Mouse (Mus musculus) Patski (cell line): ENCODE measurements around the gene Zfp113. TPM values are rescaled to one million over a fixed set of nuclear protein-coding genes. Genes with fewer than 3 reads are reported as not detected.

Experiments
- ATAC-seq: fragments of 100-300 bp; one replicate; pipeline ENCODE4 v1.8.0; 2021
- CTCF ChIA-PET: fragments of 350-600 bp; sonication (Branson Sonifier 250); formaldehyde crosslinking; loops from one replicate; lab custom pipeline; 2022; ENCODE audit warnings: inconsistent platforms; lab: Charles Lee
- POLR2A ChIA-PET: fragments of 350-600 bp; sonication (Branson Sonifier 250); formaldehyde crosslinking; loops from one replicate; lab custom pipeline; 2022; ENCODE audit warnings: antibody characterized with exemption, inconsistent platforms; lab: Charles Lee
- DNase-seq: peaks from one replicate; pipeline ENCODE4 v3.0.0-alpha.2; 2011; ENCODE audit warnings: low read depth, low spot score
- H3K27me3 ChIP-seq: fragments of 371-371 bp; one replicate; pipeline ENCODE4 v1.5.1; 2021
- CTCF ChIP-seq: fragments of 100-300 bp; IDR thresholded peaks from one replicate; pipeline ENCODE4 v1.5.1; 2021
- in situ Hi-C: fragments of 300-500 bp; cut with MboI; formaldehyde crosslinking; loops from 3 replicates; pipeline ENCODE4 v1.11.1; 2018; ENCODE audit warnings: low pct_unique_long_range_greater_than_20kb, mixed read lengths
- polyA plus RNA-seq: library from polyadenylated mRNA; unstranded; gene quantifications from one replicate; pipeline ENCODE4 v1.2.3, GENCODE M21; 2021

Gene Zfp113
- polyA plus RNA-seq, 1 experiment from 2014 or later, result 11.5 TPM

- ATAC-seq, result no peak
- H3K27me3 ChIP-seq, result no peaks in the 10 kb centered on the region
- TF ChIP-seq CTCF, result no peak
- CTCF ChIA-PET, result interaction anchor here (1.2 to 1.9 kb wide), 2 partner anchors 14 to 31 kb away, joined by 3 to 9 read pairs; no protein-coding TSS in a partner anchor
- DNase-seq, result no peak
- POLR2A ChIA-PET, result no interaction called here
- in situ Hi-C loops, result no loop called here
Measured at GRCm38 (mm10) chr5:138104976-138105375, 50.6 kb downstream of the Zfp113 start.

DNA sequence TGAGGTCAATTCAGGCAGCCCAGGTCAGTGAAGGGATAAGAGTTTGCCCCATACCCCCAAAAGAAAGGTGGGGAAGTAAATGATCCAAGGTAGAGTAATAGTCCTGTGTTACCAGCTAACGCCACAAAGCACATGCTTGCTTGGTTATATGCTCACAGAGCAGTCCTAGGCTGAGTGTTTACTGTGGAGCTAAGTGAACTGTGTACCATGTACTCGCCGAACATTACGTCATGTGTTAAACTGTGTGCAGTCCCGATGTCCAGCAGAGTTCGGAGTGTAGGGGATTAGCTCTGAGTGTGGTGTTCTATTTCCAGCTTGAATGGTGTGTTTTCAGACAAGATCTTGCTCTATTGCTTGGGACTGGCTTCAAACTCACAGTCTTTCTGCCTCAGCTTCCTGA is 61.1 kb downstream of the Zfp113 start:
- ATAC-seq (no peak), DNase-seq (no peak)
- in situ Hi-C loops, result no loop called here
- ChIA-PET CTCF (no interaction called here), POLR2A (interaction anchor here (1.1 kb wide), 1 partner anchor 11 kb away, joined by 4 read pairs; no protein-coding TSS in a partner anchor)
- no peak for TF ChIP-seq CTCF
- no peaks in the 10 kb centered on the region for H3K27me3 ChIP-seq

- in situ Hi-C loops, result no loop called here
- TF ChIP-seq CTCF, result no peak
- no peaks in the 10 kb centered on the region for H3K27me3 ChIP-seq
- no peak for DNase-seq
- POLR2A ChIA-PET, result interaction anchor here (1.1 kb wide), 1 partner anchor 45 kb away, joined by 4 read pairs; no protein-coding TSS in a partner anchor
- CTCF ChIA-PET, result interaction anchor here (2.4 kb wide), 1 partner anchor 9 kb away, joined by 9 read pairs; no protein-coding TSS in a partner anchor
- no peak for ATAC-seq
Measured at GRCm38 (mm10) chr5:138092771-138093170, 62.8 kb downstream of the Zfp113 start.

GRCm38 (mm10) chr5:138090737-138091136 is 64.8 kb downstream of the Zfp113 start:
- no peak for DNase-seq
- H3K27me3 ChIP-seq, result no peaks in the 10 kb centered on the region
- no peak for ATAC-seq
- TF ChIP-seq CTCF, result no peak
- POLR2A ChIA-PET, result no interaction called here
- in situ Hi-C loops, result no loop called here
- CTCF ChIA-PET, result interaction anchor here (0.8 to 2.7 kb wide), 6 partner anchors 14 to 46 kb away, joined by 3 to 9 read pairs (median 4); no protein-coding TSS in a partner anchor

DNA sequence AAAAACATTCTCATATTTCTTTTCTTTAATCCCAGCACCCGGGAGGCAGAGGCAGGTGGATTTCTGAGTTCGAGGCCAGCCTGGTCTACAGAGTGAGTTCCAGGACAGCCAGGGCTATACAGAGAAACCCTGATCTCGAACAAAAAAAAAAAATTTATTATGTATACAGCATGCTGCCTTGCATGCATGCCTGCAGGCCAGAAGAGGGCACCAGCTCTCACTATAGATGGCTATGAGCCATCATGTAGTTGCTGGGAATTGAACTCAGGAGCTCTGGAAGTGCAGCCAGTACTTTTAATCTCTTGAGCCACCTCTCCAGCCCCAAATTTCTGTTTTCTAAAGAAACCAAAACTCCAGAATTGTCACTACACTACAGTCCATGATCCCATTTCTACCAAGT is 65.3 kb downstream of the Zfp113 start:
- ChIA-PET CTCF (interaction anchor here (0.8 to 2.7 kb wide), 6 partner anchors 14 to 47 kb away, joined by 3 to 9 read pairs (median 4); no protein-coding TSS in a partner anchor), POLR2A (interaction anchor here (1.1 kb wide), 1 partner anchor 18 kb away, joined by 3 read pairs; no protein-coding TSS in a partner anchor)
- ATAC-seq (no peak), DNase-seq (no peak)
- peak; percentile 82 for TF ChIP-seq CTCF
- in situ Hi-C loops, result no loop called here
- no peaks in the 10 kb centered on the region for H3K27me3 ChIP-seq

Other genes with a start within 250 kb of the Zfp113 start
- gene Cyp3a13, start 234.1 kb downstream of the Zfp113 start, polyA plus RNA-seq, result 1.3 TPM
- gene Gjc3, start 192.6 kb downstream of the Zfp113 start, polyA plus RNA-seq, result not detected
- not detected for gene Azgp1, start 174.2 kb downstream of the Zfp113 start, polyA plus RNA-seq
- gene Smok3a, start 134.5 kb downstream of the Zfp113 start, polyA plus RNA-seq, result not detected
- not detected for gene Smok3b, start 134.3 kb downstream of the Zfp113 start, polyA plus RNA-seq
- not detected for gene Smok3c, start 102.5 kb downstream of the Zfp113 start, polyA plus RNA-seq
- gene Zkscan1, start 70.7 kb downstream of the Zfp113 start, polyA plus RNA-seq, result 32.9 TPM
- 60.4 TPM for gene Zscan21, start 38.8 kb downstream of the Zfp113 start, polyA plus RNA-seq
- gene Cops6, start 5.3 kb upstream of the Zfp113 start, polyA plus RNA-seq, result 274 TPM
- gene Ap4m1, start 16.3 kb upstream of the Zfp113 start, polyA plus RNA-seq, result 39.7 TPM
- gene Mcm7, start 16.7 kb upstream of the Zfp113 start, polyA plus RNA-seq, result 104 TPM
- gene Taf6, start 31.7 kb upstream of the Zfp113 start, polyA plus RNA-seq, result 60.2 TPM
- 68.3 TPM for gene Cnpy4, start 31.7 kb upstream of the Zfp113 start, polyA plus RNA-seq
- 11.4 TPM for gene Mblac1, start 38.6 kb upstream of the Zfp113 start, polyA plus RNA-seq
- 2.2 TPM for gene Nxpe5, start 70.2 kb upstream of the Zfp113 start, polyA plus RNA-seq
- 125 TPM for gene Lamtor4, start 99.7 kb upstream of the Zfp113 start, polyA plus RNA-seq
- 36.9 TPM for gene BC037034, start 108.3 kb upstream of the Zfp113 start, polyA plus RNA-seq
- gene Gal3st4, start 117.1 kb upstream of the Zfp113 start, polyA plus RNA-seq, result 0.62 TPM
- 0.01 TPM for gene Gm43720, start 124.2 kb upstream of the Zfp113 start, polyA plus RNA-seq
- 13.9 TPM for gene Gpc2, start 124.3 kb upstream of the Zfp113 start, polyA plus RNA-seq
- gene Stag3, start 124.5 kb upstream of the Zfp113 start, polyA plus RNA-seq, result 4.5 TPM
- not detected for gene Pvrig, start 186.2 kb upstream of the Zfp113 start, polyA plus RNA-seq